Mouse (Mus musculus) MEL (cell line): ENCODE measurements at regions not wholly inside any gene's neighbourhood (a gene's known extent, or its start where the extent isn't known, plus 50 kb on each side); places are given as distances from the start of the nearest gene placed in this dataset.

Experiments
- DNase-seq: peaks from one replicate; pipeline ENCODE4 v3.0.0; 2011; ENCODE audit warnings: low read depth, low spot score
- H3K27ac ChIP-seq: 2 replicates; pipeline ENCODE4 v1.5.1; 2012; ENCODE audit warnings: low read depth, mild to moderate bottlenecking, control low read depth, low read length, moderate library complexity; ENCODE audit not compliant: control insufficient read depth
- H3K27me3 ChIP-seq, 2 experiments: fragments of 150-350 bp in 1 of 2; sonication (generic) in 1 of 2; 2 replicates each; pipeline ENCODE4 v1.6.1; 2012; ENCODE audit warnings: low read length in 2 of 2, mild to moderate bottlenecking in 2 of 2, improper control_type of control experiment in 1 of 2, moderate library complexity in 1 of 2; ENCODE audit not compliant: insufficient read depth in 2 of 2, control insufficient read depth in 1 of 2
- H3K36me3 ChIP-seq, 2 experiments: 2 replicates each; pipeline ENCODE4 v1.6.1; 2012 to 2014; ENCODE audit warnings: low read length in 2 of 2, improper control_type of control experiment in 1 of 2, inconsistent platforms in 1 of 2, mild to moderate bottlenecking in 1 of 2; ENCODE audit not compliant: insufficient read depth in 2 of 2, control insufficient read depth in 1 of 2
- H3K4me1 ChIP-seq, 2 experiments: fragments of 150-350 bp in 1 of 2; sonication (generic) in 1 of 2; 2 replicates each; pipeline ENCODE4 v1.6.1; 2012; ENCODE audit warnings: low read length in 2 of 2, improper control_type of control experiment in 1 of 2, mild to moderate bottlenecking in 1 of 2; ENCODE audit not compliant: insufficient read depth in 2 of 2, control insufficient read depth in 1 of 2
- H3K4me3 ChIP-seq, 2 experiments: fragments of 150-350 bp in 1 of 2; sonication (generic) in 1 of 2; 2 replicates each; pipeline ENCODE4 v1.5.1; 2012; ENCODE audit warnings: low read depth in 2 of 2, low read length in 2 of 2, mild to moderate bottlenecking in 2 of 2, moderate library complexity in 2 of 2, control low read depth in 1 of 2, improper control_type of control experiment in 1 of 2; ENCODE audit not compliant: control insufficient read depth in 1 of 2, insufficient read depth in 1 of 2
- H3K79me2 ChIP-seq: 2 replicates; pipeline ENCODE4 v1.6.1; 2012; ENCODE audit warnings: mild to moderate bottlenecking, low read length, moderate library complexity; ENCODE audit not compliant: control insufficient read depth, poor library complexity, insufficient read depth
- H3K9ac ChIP-seq: 2 replicates; pipeline ENCODE4 v1.6.1; 2012; ENCODE audit warnings: low read depth, mild to moderate bottlenecking, control low read depth, low read length, moderate library complexity; ENCODE audit not compliant: control insufficient read depth, poor library complexity, severe bottlenecking
- H3K9me3 ChIP-seq: fragments of 150-350 bp; sonication (generic); replicated peaks from 2 replicates; pipeline ENCODE4 v1.6.1; 2012; ENCODE audit warnings: mild to moderate bottlenecking, low read length, improper control_type of control experiment, moderate library complexity; ENCODE audit not compliant: insufficient read depth
- CHD1 ChIP-seq: IDR thresholded peaks from 2 replicates; pipeline ENCODE4 v1.6.1; 2012; ENCODE audit warnings: low read depth, mild to moderate bottlenecking, inconsistent platforms, low read length, improper control_type of control experiment
- CTCF ChIP-seq, 3 experiments: IDR thresholded peaks in 2 of 3; conservative IDR thresholded peaks in 1 of 3; 2 replicates each; pipeline ENCODE4 v1.5.1; 2011 to 2012; ENCODE audit warnings: low read length in 3 of 3, low read depth in 2 of 3, mild to moderate bottlenecking in 2 of 3, improper control_type of control experiment in 1 of 3, inconsistent platforms in 1 of 3, mixed read lengths in 1 of 3, moderate library complexity in 1 of 3; ENCODE audit not compliant: control insufficient read depth in 1 of 3, insufficient read depth in 1 of 3, poor library complexity in 1 of 3, severe bottlenecking in 1 of 3
- EP300 ChIP-seq, 2 experiments: IDR thresholded peaks; 2 replicates each; pipeline ENCODE4 v1.6.1; 2011; ENCODE audit warnings: improper control_type of control experiment in 2 of 2, low read length in 2 of 2, low read depth in 1 of 2, mild to moderate bottlenecking in 1 of 2
- GABPA ChIP-seq: IDR thresholded peaks from 2 replicates; pipeline ENCODE4 v1.6.1; 2012; ENCODE audit warnings: low read depth, mild to moderate bottlenecking, inconsistent platforms, low read length, improper control_type of control experiment, moderate library complexity
- GATA1 ChIP-seq: IDR thresholded peaks from 2 replicates; pipeline ENCODE4 v1.6.1; 2011; ENCODE audit warnings: low read depth, low read length, improper control_type of control experiment
- HCFC1 ChIP-seq: IDR thresholded peaks from 2 replicates; pipeline ENCODE4 v1.6.1; 2012; ENCODE audit warnings: low read depth, mild to moderate bottlenecking, inconsistent platforms, low read length, improper control_type of control experiment, moderate library complexity
- JUND ChIP-seq: IDR thresholded peaks from 2 replicates; pipeline ENCODE4 v1.6.1; 2011; ENCODE audit warnings: low read depth, mild to moderate bottlenecking, improper control_type of control experiment, low read length
- KAT2A ChIP-seq: conservative IDR thresholded peaks from 2 replicates; pipeline ENCODE4 v1.6.1; 2012; ENCODE audit warnings: low read depth, low read length, improper control_type of control experiment, inconsistent platforms
- MAFK ChIP-seq: IDR thresholded peaks from 2 replicates; pipeline ENCODE4 v1.6.1; 2011; ENCODE audit warnings: low read depth, mild to moderate bottlenecking, low read length, improper control_type of control experiment, borderline replicate concordance
- MEF2A ChIP-seq: IDR thresholded peaks from 2 replicates; pipeline ENCODE4 v1.6.1; 2014; ENCODE audit warnings: low read depth, mild to moderate bottlenecking, inconsistent platforms, low read length, improper control_type of control experiment; ENCODE audit not compliant: poor library complexity, insufficient replicate concordance, severe bottlenecking; ENCODE audit errors: extremely low read depth
- NRF1 ChIP-seq: IDR thresholded peaks from 2 replicates; pipeline ENCODE4 v1.6.1; 2014; ENCODE audit warnings: low read depth, mild to moderate bottlenecking, inconsistent platforms, low read length, improper control_type of control experiment, moderate library complexity; ENCODE audit not compliant: poor library complexity, insufficient read depth, severe bottlenecking
- POLR2A ChIP-seq, 2 experiments: IDR thresholded peaks; 2 replicates each; pipeline ENCODE4 v1.6.1; 2011 to 2012; ENCODE audit warnings: low read length in 2 of 2, mild to moderate bottlenecking in 2 of 2, control low read depth in 1 of 2, improper control_type of control experiment in 1 of 2, low read depth in 1 of 2, moderate library complexity in 1 of 2; ENCODE audit not compliant: control insufficient read depth in 1 of 2, insufficient read depth in 1 of 2, poor library complexity in 1 of 2
- POLR2AphosphoS2 ChIP-seq: IDR thresholded peaks from 2 replicates; pipeline ENCODE4 v1.6.1; 2011; ENCODE audit warnings: low read length, improper control_type of control experiment
- RAD21 ChIP-seq: IDR thresholded peaks from 2 replicates; pipeline ENCODE4 v1.6.1; 2011; ENCODE audit warnings: mild to moderate bottlenecking, low read depth, low read length, improper control_type of control experiment
- SIN3A ChIP-seq: IDR thresholded peaks from 2 replicates; pipeline ENCODE4 v1.6.1; 2012; ENCODE audit warnings: low read length, improper control_type of control experiment, inconsistent platforms
- TAL1 ChIP-seq: IDR thresholded peaks from 2 replicates; pipeline ENCODE4 v1.6.1; 2012; ENCODE audit warnings: mild to moderate bottlenecking, inconsistent platforms, low read length, moderate library complexity, mixed read lengths
- TBP ChIP-seq: IDR thresholded peaks from 2 replicates; pipeline ENCODE4 v1.8.0; 2011; ENCODE audit warnings: low read depth, low read length, improper control_type of control experiment
- USF1 ChIP-seq: IDR thresholded peaks from 2 replicates; pipeline ENCODE4 v1.6.1; 2014; ENCODE audit warnings: low read depth, mild to moderate bottlenecking, inconsistent platforms, low read length, improper control_type of control experiment, moderate library complexity
- ZKSCAN1 ChIP-seq: IDR thresholded peaks from 2 replicates; pipeline ENCODE4 v1.6.1; 2012; ENCODE audit warnings: low read depth, mild to moderate bottlenecking, inconsistent platforms, low read length, improper control_type of control experiment, moderate library complexity
- ZNF384 ChIP-seq: IDR thresholded peaks from 2 replicates; pipeline ENCODE4 v1.6.1; 2012; ENCODE audit warnings: low read depth, mild to moderate bottlenecking, inconsistent platforms, low read length, improper control_type of control experiment

- no peak overlapping the region for H3K9ac ChIP-seq
Observed at GRCm38 (mm10) chr5:16426306-16426705, 127.0 kb upstream of the Hgf start.

GRCm38 (mm10) chr5:16434586-16434985 lies 118.7 kb upstream of the Hgf start:
- no peak for DNase-seq
- TF ChIP-seq KAT2A (no peak), ZKSCAN1 (no peak), SIN3A (no peak), TAL1 (no peak), HCFC1 (no peak), EP300 (IDR thresholded peaks at IDR 0.05; ENCODE audit: low read depth in 1 of 2, low read length in 2 of 2) (no peak), MEF2A (no peak), GABPA (no peak), POLR2AphosphoS2 (no peak), CTCF (IDR thresholded peaks at IDR 0.05 in 2 of 3, conservative IDR thresholded peaks at IDR 0.05 in 1 of 3; ENCODE audit: control insufficient read depth in 1 of 3, insufficient read depth in 1 of 3, low read depth in 2 of 3, low read length in 3 of 3, poor library complexity in 1 of 3, severe bottlenecking in 1 of 3) (no peak), NRF1 (no peak)
- Histone ChIP-seq H3K9me3 (no peaks in the 10 kb centered on the region), H3K27ac (no peak overlapping the region), H3K27me3 (no peaks in the 10 kb centered on the region), H3K9ac (no peak overlapping the region), H3K36me3 (no peaks in the 10 kb centered on the region), H3K4me1 (no peaks in the 10 kb centered on the region), H3K4me3 (no peak overlapping the region), H3K79me2 (no peaks in the 10 kb centered on the region)

More at GRCm38 (mm10) chr5:16426306-16426705, 127.0 kb upstream of the Hgf start:
- Histone ChIP-seq H3K9me3 (no peaks in the 10 kb centered on the region), H3K4me1 (no peaks in the 10 kb centered on the region), H3K79me2 (no peaks in the 10 kb centered on the region), H3K36me3 (no peaks in the 10 kb centered on the region), H3K4me3 (no peak overlapping the region), H3K27ac (no peak overlapping the region), H3K27me3 (no peaks in the 10 kb centered on the region)
- DNase-seq = no peak
- no peak for TF ChIP-seq KAT2A
- no peak for TF ChIP-seq TBP
- TF ChIP-seq CHD1 = no peak
- no peak for TF ChIP-seq GATA1
- no peak for TF ChIP-seq POLR2AphosphoS2
- TF ChIP-seq SIN3A = no peak
- no peak for TF ChIP-seq MAFK
- TF ChIP-seq NRF1 = no peak
- TF ChIP-seq HCFC1 = no peak
- TF ChIP-seq ZNF384 = no peak
- no peak for TF ChIP-seq RAD21
- no peak for TF ChIP-seq POLR2A (IDR thresholded peaks at IDR 0.05; ENCODE audit: control insufficient read depth in 1 of 2, insufficient read depth in 1 of 2, low read depth in 1 of 2, low read length in 2 of 2, poor library complexity in 1 of 2)
- TF ChIP-seq JUND = no peak
- TF ChIP-seq USF1 = no peak
- no peak for TF ChIP-seq CTCF (IDR thresholded peaks at IDR 0.05 in 2 of 3, conservative IDR thresholded peaks at IDR 0.05 in 1 of 3; ENCODE audit: control insufficient read depth in 1 of 3, insufficient read depth in 1 of 3, low read depth in 2 of 3, low read length in 3 of 3, poor library complexity in 1 of 3, severe bottlenecking in 1 of 3)
